Mouse (Mus musculus) CH12.LX (cell line): ENCODE measurements at regions not wholly inside any gene's neighbourhood (a gene's known extent, or its start where the extent isn't known, plus 50 kb on each side); places are given as distances from the start of the nearest gene placed in this dataset.

Experiments used
- CHD1 ChIP-seq: IDR thresholded peaks from 2 replicates; pipeline ENCODE4 v1.6.1; 2012; ENCODE audit warnings: low read depth, low read length, improper control_type of control experiment, inconsistent platforms
- CTCF ChIP-seq, 2 experiments: IDR thresholded peaks in 1 of 2; conservative IDR thresholded peaks in 1 of 2; 2 replicates each; pipeline ENCODE4 v1.5.1; 2011 to 2012; ENCODE audit warnings: low read depth in 2 of 2, low read length in 2 of 2, improper control_type of control experiment in 1 of 2, inconsistent platforms in 1 of 2, mild to moderate bottlenecking in 1 of 2, moderate library complexity in 1 of 2
- EP300 ChIP-seq: IDR thresholded peaks from 2 replicates; pipeline ENCODE4 v1.6.1; 2011; ENCODE audit warnings: low read length, improper control_type of control experiment
- ETS1 ChIP-seq: conservative IDR thresholded peaks from 2 replicates; pipeline ENCODE4 v1.6.1; 2012; ENCODE audit warnings: low read depth, mild to moderate bottlenecking, inconsistent platforms, low read length, improper control_type of control experiment, moderate library complexity
- HCFC1 ChIP-seq: IDR thresholded peaks from 2 replicates; pipeline ENCODE4 v1.6.1; 2012; ENCODE audit warnings: low read depth, mild to moderate bottlenecking, inconsistent platforms, low read length, improper control_type of control experiment
- JUND ChIP-seq: conservative IDR thresholded peaks from 2 replicates; pipeline ENCODE4 v1.6.1; 2011; ENCODE audit warnings: low read depth, low read length, improper control_type of control experiment
- MAFK ChIP-seq: IDR thresholded peaks from 2 replicates; pipeline ENCODE4 v1.6.1; 2011; ENCODE audit warnings: low read length, improper control_type of control experiment; ENCODE audit not compliant: insufficient replicate concordance
- MYC ChIP-seq: IDR thresholded peaks from 2 replicates; pipeline ENCODE4 v1.6.1; 2011; ENCODE audit warnings: low read depth, mild to moderate bottlenecking, improper control_type of control experiment, low read length
- POLR2A ChIP-seq: IDR thresholded peaks from 2 replicates; pipeline ENCODE4 v1.6.1; 2011; ENCODE audit warnings: low read depth, mild to moderate bottlenecking, improper control_type of control experiment, low read length
- RAD21 ChIP-seq: IDR thresholded peaks from 2 replicates; pipeline ENCODE4 v1.6.1; 2011; ENCODE audit warnings: low read depth, mild to moderate bottlenecking, low read length, improper control_type of control experiment, moderate library complexity
- SIN3A ChIP-seq: IDR thresholded peaks from 2 replicates; pipeline ENCODE4 v1.6.1; 2012; ENCODE audit warnings: low read length, improper control_type of control experiment, inconsistent platforms
- TBP ChIP-seq: conservative IDR thresholded peaks from 2 replicates; pipeline ENCODE4 v1.6.1; 2011; ENCODE audit warnings: low read depth, low read length, improper control_type of control experiment
- ZNF384 ChIP-seq: IDR thresholded peaks from 2 replicates; pipeline ENCODE4 v1.6.1; 2012; ENCODE audit warnings: low read depth, low read length, improper control_type of control experiment, inconsistent platforms

DNA sequence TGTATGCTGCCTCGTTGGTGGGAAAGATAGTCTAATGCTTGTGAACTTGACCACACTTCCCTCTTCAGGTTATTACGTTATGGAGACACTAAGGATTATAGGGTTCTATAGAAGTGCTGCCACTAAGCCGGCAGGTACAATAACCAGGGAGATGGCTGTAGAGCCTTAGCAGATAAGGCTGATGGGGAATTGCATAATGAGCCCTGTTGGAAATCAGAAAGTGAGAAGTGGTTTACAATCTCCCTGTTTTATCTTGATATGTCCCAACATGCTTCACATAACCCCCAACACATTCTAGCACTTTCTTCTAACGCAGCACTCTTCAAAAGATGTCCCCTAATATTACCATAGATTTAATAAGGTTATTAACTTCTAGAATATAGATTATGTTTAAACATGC lies 241.2 kb downstream of the Hlx start:
- TF ChIP-seq SIN3A: no peak
- no peak for TF ChIP-seq CTCF (conservative IDR thresholded peaks at IDR 0.05 in 1 of 2, IDR thresholded peaks at IDR 0.05 in 1 of 2; ENCODE audit: low read depth in 2 of 2, low read length in 2 of 2)
- no peak for TF ChIP-seq POLR2A
- no peak for TF ChIP-seq HCFC1
- TF ChIP-seq MYC: no peak
- TF ChIP-seq EP300: no peak
- no peak for TF ChIP-seq ZNF384
- TF ChIP-seq TBP: no peak
- TF ChIP-seq MAFK: no peak
- TF ChIP-seq RAD21: no peak
- no peak for TF ChIP-seq JUND
- TF ChIP-seq CHD1: no peak
- no peak for TF ChIP-seq ETS1
